Mouse (Mus musculus) stomach, embryonic 15.5 days (tissue): Measurements from ENCODE around the gene D630039A03Rik. TPM values are rescaled to one million over a fixed set of nuclear protein-coding genes. Genes with fewer than 3 reads are reported as not detected.

ENCODE experiments used
- ATAC-seq: fragments of 200-750 bp; cut with Nextera tagmentation; 2 replicates; pipeline ENCODE4 v1.8.0; 2017; ENCODE audit warnings: low read depth, moderate number of reproducible peaks, moderate TSS enrichment; ENCODE audit not compliant: insufficient read depth, low FRiP score
- H3K27ac ChIP-seq: fragments of 300-500 bp; sonication (generic); 2 replicates; pipeline ENCODE4 v1.5.1; 2015; ENCODE audit warnings: mild to moderate bottlenecking, inconsistent platforms
- H3K27me3 ChIP-seq: fragments of 300-500 bp; sonication (generic); replicated peaks from 2 replicates; pipeline ENCODE4 v1.6.1; 2015; ENCODE audit warnings: inconsistent platforms
- H3K36me3 ChIP-seq: fragments of 300-500 bp; sonication (generic); 2 replicates; pipeline ENCODE4 v1.6.1; 2015; ENCODE audit warnings: inconsistent platforms
- H3K4me1 ChIP-seq: fragments of 300-500 bp; sonication (generic); 2 replicates; pipeline ENCODE4 v1.6.1; 2015; ENCODE audit warnings: inconsistent platforms
- H3K4me2 ChIP-seq: fragments of 300-500 bp; sonication (generic); 2 replicates; pipeline ENCODE4 v1.6.1; 2015; ENCODE audit warnings: mild to moderate bottlenecking, inconsistent platforms
- H3K4me3 ChIP-seq: fragments of 300-500 bp; sonication (generic); replicated peaks from 2 replicates; pipeline ENCODE4 v1.5.1; 2015; ENCODE audit warnings: inconsistent platforms
- H3K9ac ChIP-seq: fragments of 300-500 bp; sonication (generic); 2 replicates; pipeline ENCODE4 v1.6.1; 2015; ENCODE audit warnings: inconsistent platforms
- H3K9me3 ChIP-seq: fragments of 300-500 bp; sonication (generic); 2 replicates; pipeline ENCODE4 v1.6.1; 2016; ENCODE audit warnings: inconsistent platforms
- WGBS: fragments of 180-500 bp; shearing (Covaris S2); methylation state at CpG from one replicate; pipeline ENCODE4 v1.1.7; 2015; 5-methylcytosine and 5-hydroxymethylcytosine counted together
- polyA plus RNA-seq: library from polyadenylated mRNA; unstranded; fragments of >200 nt; fragmentation: Nextera tagmentation; extraction: Ambion mirVana; gene quantifications from 2 replicates; pipeline ENCODE4 v1.2.1, GENCODE M21; 2015

The D630039A03Rik gene
- polyA plus RNA-seq, 1 experiment from 2014 or later = 10.4 TPM

DNA sequence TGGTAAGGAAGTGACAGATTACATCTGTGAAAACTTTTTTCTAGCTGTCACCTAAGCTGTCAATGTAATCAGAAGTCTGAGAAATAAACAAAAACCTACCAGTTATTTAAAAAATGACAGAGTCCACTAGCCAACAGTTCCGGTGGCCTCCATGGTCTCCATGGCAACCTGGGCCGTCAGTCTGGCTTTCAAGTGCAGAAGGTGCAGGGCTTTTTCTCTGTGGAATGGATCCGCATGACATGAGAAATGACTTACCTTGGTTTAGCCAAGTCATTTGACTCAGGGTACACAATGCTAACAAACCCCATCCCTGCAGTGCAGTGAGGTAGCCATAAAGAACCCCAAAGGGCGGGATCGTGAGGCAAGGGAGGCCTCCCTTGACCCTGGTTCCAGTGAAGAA lies 6.1 kb upstream of the D630039A03Rik start:
- Histone ChIP-seq H3K9me3 (no peaks in the 10 kb centered on the region), H3K4me3 (no peak overlapping the region), H3K4me2 (no peak overlapping the region), H3K27me3 (no peaks in the 10 kb centered on the region), H3K9ac (no peak overlapping the region), H3K4me1 (0 out of 2 replicates have a peak, but pooled peaks cover 5% of the 10 kb centered on the region), H3K36me3 (no peaks in the 10 kb centered on the region), H3K27ac (no peak overlapping the region)
- no peak for ATAC-seq
- WGBS = 28% methylated on average over 5 of the region's 5 CpGs

DNA sequence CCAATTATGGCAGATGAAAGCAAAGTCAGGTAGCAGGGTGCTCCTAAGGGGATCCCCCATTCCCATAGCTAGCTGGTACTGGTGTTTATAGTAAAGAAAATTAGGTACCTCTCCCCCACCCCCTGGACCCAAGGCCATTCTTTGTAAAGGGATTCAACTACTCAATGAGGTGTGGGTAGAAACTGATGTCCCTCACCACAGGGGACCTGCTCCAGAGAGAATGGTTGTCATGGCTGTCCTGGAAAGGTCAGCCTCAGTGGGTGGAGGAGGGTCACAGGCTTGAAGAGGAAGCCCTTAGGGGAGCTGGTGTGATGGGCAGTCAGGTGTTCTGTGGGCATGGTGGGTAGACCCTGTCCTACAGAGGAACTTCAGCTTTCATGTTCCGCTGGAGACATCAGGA lies 4.4 kb upstream of the D630039A03Rik start:
- Histone ChIP-seq H3K9me3 (no peaks in the 10 kb centered on the region), H3K4me3 (no peak overlapping the region), H3K9ac (no peak overlapping the region), H3K27ac (no peak overlapping the region), H3K4me2 (no peak overlapping the region), H3K27me3 (no peaks in the 10 kb centered on the region), H3K4me1 (peaks cover 15% of the 10 kb centered on the region; the same call in 1 of the 2 replicates), H3K36me3 (no peaks in the 10 kb centered on the region)
- no peak for ATAC-seq
- 74% methylated on average over 1 of the region's 1 CpGs for WGBS

DNA sequence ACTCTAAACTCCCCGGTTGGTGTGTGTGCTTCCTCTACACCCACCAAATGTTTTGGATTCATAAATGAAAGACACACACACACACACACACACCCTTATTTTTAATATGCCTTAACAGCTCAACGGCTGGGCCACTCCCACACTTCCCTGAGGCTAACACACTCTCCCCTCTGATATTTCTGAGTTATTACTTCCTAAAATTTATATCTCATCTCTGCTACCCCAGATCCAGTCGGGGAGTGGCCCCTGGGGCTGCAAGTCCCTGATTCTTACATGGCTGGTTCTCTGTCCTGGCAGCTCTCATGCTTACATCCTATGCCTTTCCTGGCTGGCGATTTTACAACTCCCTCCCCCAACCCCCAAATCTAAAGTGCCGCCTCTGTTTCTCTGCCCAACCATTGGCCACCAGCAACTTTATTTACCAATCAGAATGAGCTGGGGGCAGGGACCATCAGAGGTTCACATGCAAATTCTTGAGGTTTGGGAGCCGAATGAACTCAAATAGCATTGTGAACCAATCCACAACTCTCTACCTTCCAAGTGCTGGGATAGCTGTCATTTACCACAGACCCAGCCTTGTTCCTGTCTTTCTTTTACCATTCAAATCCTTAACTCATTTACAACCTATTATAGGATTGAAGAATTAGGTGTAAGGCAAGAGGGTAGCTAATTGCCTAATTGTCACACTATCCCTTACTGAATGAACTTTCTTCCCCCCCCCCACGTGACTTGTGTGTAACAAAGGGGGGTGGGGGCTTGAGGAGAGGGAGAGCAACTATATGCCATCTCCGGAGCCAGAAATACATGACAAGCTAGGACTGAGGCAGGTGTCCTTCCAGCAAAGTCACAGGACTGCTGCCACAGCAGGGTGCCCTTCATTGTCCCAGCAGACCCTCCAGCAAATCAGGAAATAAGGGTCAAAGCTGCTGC lies 3.7 kb upstream of the D630039A03Rik start:
- H3K4me2 ChIP-seq = no peak overlapping the region
- H3K27me3 ChIP-seq = no peaks in the 10 kb centered on the region
- WGBS = 27% methylated on average over 8 of the region's 8 CpGs
- no peak overlapping the region for H3K27ac ChIP-seq
- no peaks in the 10 kb centered on the region for H3K36me3 ChIP-seq
- ATAC-seq = no peak
- peaks cover 17% of the 10 kb centered on the region; the same call in 1 of the 2 replicates for H3K4me1 ChIP-seq
- no peaks in the 10 kb centered on the region for H3K9me3 ChIP-seq
- no peak overlapping the region for H3K9ac ChIP-seq
- no peak overlapping the region for H3K4me3 ChIP-seq

DNA sequence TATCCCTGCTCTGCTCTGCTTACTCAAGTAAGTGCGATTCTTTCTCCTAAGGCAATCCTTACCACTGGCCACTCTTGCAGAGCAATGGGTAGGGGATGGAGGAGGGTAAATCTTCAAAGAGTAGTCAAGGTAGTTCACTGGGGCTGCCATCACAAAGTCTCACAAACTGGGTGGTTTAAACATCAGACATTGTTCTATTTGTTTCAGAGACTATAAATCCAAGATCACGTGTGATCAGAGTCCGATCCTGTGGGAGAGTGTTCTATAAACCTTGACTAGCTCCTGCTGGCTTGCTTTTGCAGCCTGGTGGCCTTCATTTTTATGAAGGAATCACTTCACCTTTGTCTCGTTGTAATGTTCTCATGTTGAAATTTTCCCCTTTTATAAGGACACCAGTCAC lies 614 bp upstream of the D630039A03Rik start:
- H3K27me3 ChIP-seq = no peaks in the 10 kb centered on the region
- WGBS = 58% methylated on average over 4 of the region's 4 CpGs
- H3K36me3 ChIP-seq = no peaks in the 10 kb centered on the region
- no peak overlapping the region for H3K9ac ChIP-seq
- peaks cover 12% of the 10 kb centered on the region; the same call in 1 of the 2 replicates for H3K4me1 ChIP-seq
- H3K4me2 ChIP-seq = peak overlapping the region; percentile 50
- H3K9me3 ChIP-seq = no peaks in the 10 kb centered on the region
- ATAC-seq = no peak
- H3K4me3 ChIP-seq = no peak overlapping the region
- H3K27ac ChIP-seq = peak overlapping the region; percentile 91

DNA sequence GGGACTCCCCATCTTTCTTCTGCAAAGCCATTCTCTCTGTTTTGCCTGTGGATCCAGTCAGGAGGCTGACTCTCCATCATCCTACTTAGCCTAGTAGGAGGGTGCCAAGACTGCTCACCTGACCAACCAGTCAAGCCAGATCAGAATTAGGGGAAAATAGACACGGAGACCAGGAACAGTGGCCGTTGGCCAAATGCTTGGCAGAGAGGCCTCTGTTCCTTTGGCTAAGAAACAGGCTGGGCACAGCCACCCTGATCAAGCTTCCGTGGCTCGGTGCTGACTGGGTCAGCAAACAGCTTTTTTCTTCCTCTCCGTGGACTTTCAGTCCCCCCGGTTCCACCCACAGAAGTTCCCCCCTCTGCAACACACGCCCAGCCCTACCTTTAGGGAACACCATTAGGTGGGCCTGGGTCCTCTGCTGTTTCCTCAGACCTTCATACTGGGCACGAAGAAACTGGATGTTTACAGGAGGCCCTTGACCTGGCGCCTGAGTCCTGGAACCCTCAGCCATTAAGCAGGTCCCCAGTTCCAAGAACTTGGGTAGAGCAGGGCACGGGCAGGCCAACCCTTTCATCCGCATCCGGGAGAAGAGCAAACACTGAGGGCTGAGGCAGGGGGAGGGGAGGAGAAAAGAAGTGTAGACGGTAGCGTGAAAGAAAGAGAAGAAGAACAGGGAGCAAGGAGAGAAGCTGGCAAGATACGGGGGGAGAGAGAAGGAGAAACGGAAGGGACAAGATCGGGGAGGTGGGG lies 706 bp downstream of the D630039A03Rik start:
- peak overlapping the region; percentile 32 for H3K4me3 ChIP-seq
- H3K36me3 ChIP-seq = no peaks in the 10 kb centered on the region
- H3K27ac ChIP-seq = peak overlapping the region; percentile 91
- H3K9me3 ChIP-seq = no peaks in the 10 kb centered on the region
- H3K9ac ChIP-seq = no peak overlapping the region
- H3K4me2 ChIP-seq = peak overlapping the region; percentile 50
- WGBS = 27% methylated on average over 17 of the region's 17 CpGs
- H3K27me3 ChIP-seq = no peaks in the 10 kb centered on the region
- peaks cover 12% of the 10 kb centered on the region; the same call in 1 of the 2 replicates for H3K4me1 ChIP-seq
- ATAC-seq = peak; percentile 59; the same call in 1 of the 2 replicates

DNA sequence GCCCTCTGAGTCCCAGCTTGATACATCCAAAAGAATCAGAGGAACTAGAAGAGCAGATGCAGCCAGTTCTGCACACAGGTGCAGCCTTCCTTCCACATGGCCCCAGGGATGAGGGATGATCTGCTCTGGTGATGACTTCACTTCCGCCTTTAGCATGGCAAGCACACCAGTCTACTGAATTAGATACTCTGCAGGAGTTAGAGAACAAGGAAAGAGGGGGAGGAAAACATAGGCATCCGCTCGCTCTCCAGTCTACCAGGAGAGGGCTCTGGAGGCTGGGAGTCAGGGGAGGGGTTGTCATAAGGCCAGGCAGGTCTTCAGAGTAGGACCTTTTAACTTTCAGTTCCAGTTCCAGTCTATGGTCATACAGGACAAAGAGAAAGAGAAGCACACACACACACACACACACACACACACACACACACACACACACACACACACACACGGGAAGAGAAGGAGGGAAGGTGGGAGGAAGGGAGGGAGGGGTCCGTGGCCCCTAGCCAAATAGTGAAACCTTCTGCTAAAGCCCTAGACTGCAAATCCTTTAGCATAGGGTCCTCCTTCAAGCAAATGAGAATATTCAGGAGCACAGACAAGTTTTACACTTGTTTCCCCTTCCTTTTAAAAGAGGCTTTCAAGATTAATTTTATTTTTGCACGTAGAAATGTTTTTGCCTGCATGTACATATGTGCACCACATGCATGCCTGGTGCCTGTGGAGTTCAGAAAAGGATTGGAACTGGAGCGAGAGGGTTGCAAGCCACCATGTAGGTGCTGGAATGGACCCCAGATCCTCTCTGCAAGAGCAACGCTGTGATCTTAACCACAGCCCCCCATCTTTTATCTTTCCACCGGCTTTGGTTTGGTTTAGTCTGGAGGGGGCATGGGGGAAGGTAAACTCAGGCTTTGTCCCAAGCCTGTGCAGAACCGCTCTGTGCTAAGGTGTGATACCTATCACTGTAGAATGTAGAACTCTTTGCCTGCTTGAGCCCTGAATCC lies 1.6 kb downstream of the D630039A03Rik start:
- H3K36me3 ChIP-seq = no peaks in the 10 kb centered on the region
- H3K4me2 ChIP-seq = peak overlapping the region; percentile 50
- H3K9me3 ChIP-seq = no peaks in the 10 kb centered on the region
- no peak for ATAC-seq
- 61% methylated on average over 9 of the region's 10 CpGs for WGBS
- H3K4me1 ChIP-seq = peaks cover 12% of the 10 kb centered on the region; the same call in 1 of the 2 replicates
- no peaks in the 10 kb centered on the region for H3K27me3 ChIP-seq
- H3K9ac ChIP-seq = no peak overlapping the region
- peak overlapping the region; percentile 91 for H3K27ac ChIP-seq
- peak overlapping the region; percentile 32 for H3K4me3 ChIP-seq

DNA sequence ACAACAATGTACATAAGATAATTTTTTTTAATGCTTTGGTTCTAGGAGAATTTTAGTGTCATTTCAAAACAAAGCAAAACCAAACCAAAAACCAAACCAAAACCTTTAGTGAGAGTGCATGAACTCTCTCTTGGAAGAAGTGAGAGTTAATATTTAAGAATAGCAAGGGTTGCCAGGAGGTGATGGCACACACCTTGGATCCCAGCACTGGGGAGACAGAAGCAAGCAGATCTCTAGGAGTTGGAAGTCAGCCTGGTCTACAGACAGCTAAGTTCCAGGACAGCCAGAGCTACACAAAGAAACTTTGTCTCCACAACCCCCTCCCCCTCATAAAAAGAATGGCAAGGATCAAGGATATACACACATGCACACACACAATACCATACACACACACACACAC lies 3.1 kb downstream of the D630039A03Rik start:
- Histone ChIP-seq H3K9me3 (no peaks in the 10 kb centered on the region), H3K4me1 (peaks cover 12% of the 10 kb centered on the region; the same call in 1 of the 2 replicates), H3K4me2 (0 out of 2 replicates have a peak overlapping the region, but pooled peaks have one; percentile 8), H3K36me3 (no peaks in the 10 kb centered on the region), H3K27me3 (no peaks in the 10 kb centered on the region), H3K27ac (no peak overlapping the region), H3K9ac (no peak overlapping the region), H3K4me3 (no peak overlapping the region)
- no peak for ATAC-seq

DNA sequence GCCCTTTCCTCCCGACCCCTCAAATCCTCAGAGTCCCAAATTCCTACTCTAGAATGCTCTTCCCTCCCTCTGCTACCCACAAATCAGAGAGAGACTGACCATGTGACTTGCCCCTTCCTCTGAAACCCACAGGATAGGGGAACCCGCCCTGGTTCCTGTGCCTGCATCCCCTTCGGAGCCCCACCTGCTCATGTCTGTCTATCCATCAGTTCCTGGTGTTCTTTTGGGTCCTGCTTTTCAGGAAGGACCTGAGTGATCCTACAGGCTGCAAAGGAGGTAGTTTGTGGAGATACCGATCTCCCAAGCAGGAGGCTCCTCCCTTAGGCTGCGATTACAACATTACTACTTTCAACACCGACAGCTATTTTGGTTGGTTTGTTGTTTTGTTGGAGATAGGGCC lies 7.2 kb downstream of the D630039A03Rik start:
- Histone ChIP-seq H3K4me3 (no peak overlapping the region), H3K4me2 (no peak overlapping the region), H3K27ac (no peak overlapping the region), H3K9ac (no peak overlapping the region), H3K9me3 (no peaks in the 10 kb centered on the region), H3K27me3 (no peaks in the 10 kb centered on the region), H3K4me1 (0 out of 2 replicates have a peak, but pooled peaks cover 2% of the 10 kb centered on the region), H3K36me3 (no peaks in the 10 kb centered on the region)
- no peak for ATAC-seq
- WGBS = 67% methylated on average over 6 of the region's 6 CpGs

DNA sequence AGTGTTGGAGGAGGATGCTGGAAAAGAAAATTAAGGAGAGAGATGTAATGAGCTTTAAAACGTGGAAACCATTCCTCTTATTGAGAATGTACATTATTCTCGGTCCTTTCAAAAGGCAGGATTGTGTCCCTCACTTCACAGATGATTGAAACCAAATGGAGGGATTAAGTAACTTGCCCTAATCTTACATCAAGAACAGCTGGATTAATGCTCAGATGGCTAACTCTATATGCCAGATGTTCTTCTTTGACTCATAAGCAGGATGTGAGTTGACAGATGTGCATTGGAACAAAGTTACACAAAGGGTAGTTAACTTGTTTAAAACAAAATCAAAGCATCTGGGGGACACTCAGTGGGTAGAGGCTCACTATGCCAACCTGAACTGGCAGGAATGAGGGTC lies 9.4 kb downstream of the D630039A03Rik start:
- Histone ChIP-seq H3K4me1 (0 out of 2 replicates have a peak, but pooled peaks cover 2% of the 10 kb centered on the region), H3K4me3 (no peak overlapping the region), H3K27ac (no peak overlapping the region), H3K9me3 (no peaks in the 10 kb centered on the region), H3K9ac (no peak overlapping the region), H3K36me3 (no peaks in the 10 kb centered on the region), H3K27me3 (no peaks in the 10 kb centered on the region), H3K4me2 (no peak overlapping the region)
- no peak for ATAC-seq
- 36% methylated on average over 2 of the region's 2 CpGs for WGBS

DNA sequence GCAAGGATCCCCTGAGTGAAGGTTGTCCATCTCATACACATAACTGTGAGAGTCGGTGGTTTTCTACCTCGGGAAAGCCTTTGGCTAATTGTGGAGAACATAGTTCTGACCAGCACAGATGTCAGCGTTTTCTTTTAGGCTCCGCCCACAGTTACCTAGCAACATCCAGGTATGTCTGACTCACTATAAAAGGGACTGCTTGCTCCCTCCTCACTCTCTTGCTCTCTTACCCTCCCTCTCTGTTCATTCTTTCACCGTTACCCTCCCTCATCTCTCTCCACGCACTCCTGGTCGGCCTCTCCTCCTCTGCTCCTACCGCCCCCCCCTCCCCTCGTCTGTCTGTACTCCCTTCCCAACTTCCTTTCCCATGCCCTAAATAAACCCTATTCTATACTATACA lies 11.5 kb downstream of the D630039A03Rik start:
- Histone ChIP-seq H3K36me3 (no peaks in the 10 kb centered on the region), H3K4me2 (peak overlapping the region; percentile 22; the same call in 1 of the 2 replicates), H3K27ac (no peak overlapping the region), H3K9ac (no peak overlapping the region), H3K9me3 (no peaks in the 10 kb centered on the region), H3K27me3 (no peaks in the 10 kb centered on the region), H3K4me3 (no peak overlapping the region), H3K4me1 (0 out of 2 replicates have a peak, but pooled peaks cover 2% of the 10 kb centered on the region)
- peak; percentile 49; the same call in 1 of the 2 replicates for ATAC-seq
- WGBS = 31% methylated on average over 9 of the region's 9 CpGs

DNA sequence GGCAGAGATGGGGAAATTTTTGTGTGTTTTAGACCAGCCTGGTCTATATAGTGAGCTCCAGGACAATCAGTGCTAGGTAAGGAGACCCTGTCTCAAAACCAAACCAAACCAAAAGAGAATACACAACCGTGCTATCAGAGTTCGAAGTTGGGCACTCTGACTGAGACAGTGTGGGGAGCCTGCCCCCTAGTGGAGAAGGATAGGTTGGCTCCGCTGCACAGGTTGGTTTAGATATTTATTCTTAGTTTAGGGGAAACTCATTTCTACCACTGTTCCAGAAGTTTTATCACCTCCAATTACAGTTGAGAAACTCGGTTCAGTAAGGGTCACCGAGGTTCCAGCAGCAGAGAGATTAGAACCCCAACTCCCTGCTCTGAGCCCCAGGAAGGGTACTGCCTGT lies 11.9 kb downstream of the D630039A03Rik start:
- no peaks in the 10 kb centered on the region for H3K36me3 ChIP-seq
- 0 out of 2 replicates have a peak, but pooled peaks cover 2% of the 10 kb centered on the region for H3K4me1 ChIP-seq
- H3K4me3 ChIP-seq = no peak overlapping the region
- H3K27me3 ChIP-seq = no peaks in the 10 kb centered on the region
- no peak overlapping the region for H3K9ac ChIP-seq
- no peak for ATAC-seq
- H3K27ac ChIP-seq = no peak overlapping the region
- H3K9me3 ChIP-seq = no peaks in the 10 kb centered on the region
- 13% methylated on average over 5 of the region's 5 CpGs for WGBS
- H3K4me2 ChIP-seq = peak overlapping the region; percentile 22; the same call in 1 of the 2 replicates
